Mouse (Mus musculus) lung, adult 18-20 months (tissue): ENCODE data around the gene Slc9a4.
"Not testable (repeated sequence)": the region's sequence is repeated elsewhere in the genome, so short reads cannot be mapped to it uniquely, and the experiment has no call there.

Source experiments
- DNase-seq, 2 experiments: peaks; one replicate each; pipeline ENCODE4 v3.0.0; 2022; ENCODE audit warnings: mixed read lengths in 2 of 2

The Slc9a4 gene

GRCm38 (mm10) chr1:40650803-40651497 is 71.1 kb downstream of the Slc9a4 start:
- peak in 1 of 2 experiments; percentile 21 for DNase-seq

DNA sequence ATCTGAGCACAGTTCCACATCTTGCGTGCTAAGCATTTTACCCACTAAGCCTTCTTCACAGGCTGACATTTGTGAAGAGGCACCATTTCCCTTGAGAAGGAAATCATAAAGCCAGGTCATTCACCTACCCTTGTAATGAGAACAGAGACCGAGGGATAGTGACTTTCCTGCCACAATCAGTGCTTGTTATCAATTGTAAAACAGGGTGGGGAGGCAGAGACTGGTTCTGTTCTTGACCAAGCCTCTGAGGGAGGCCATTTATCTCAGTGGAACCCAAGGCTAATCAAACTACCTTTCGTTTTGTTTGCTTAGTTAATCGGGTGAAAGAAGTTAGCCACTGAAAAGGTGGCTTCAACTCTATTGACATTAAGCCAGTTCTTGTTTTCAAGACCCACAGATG is 77.2 kb downstream of the Slc9a4 start:
- no peak for DNase-seq

- peak; percentile 41 to 69 for DNase-seq
Measured at GRCm38 (mm10) chr1:40657978-40658496, 78.2 kb downstream of the Slc9a4 start.

DNA sequence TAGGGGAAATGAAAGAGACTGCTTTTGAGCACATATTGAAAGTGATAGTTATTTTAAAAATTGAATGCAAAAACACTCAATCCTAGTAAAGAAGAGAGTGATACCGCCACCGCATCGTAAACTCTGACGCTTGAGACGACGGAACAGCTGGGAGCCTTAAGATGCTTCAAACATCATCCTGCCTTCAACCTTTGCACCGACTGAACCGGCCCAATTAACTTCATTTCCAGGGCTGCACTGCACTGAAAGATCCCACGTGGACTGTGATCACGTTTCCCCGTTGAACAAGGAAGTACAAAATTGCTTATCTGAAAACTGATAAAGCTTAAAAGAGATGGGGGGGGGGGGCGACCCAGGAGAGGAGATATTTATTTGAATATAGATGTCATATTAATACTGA is 79.1 kb downstream of the Slc9a4 start:
- no peak for DNase-seq

DNA sequence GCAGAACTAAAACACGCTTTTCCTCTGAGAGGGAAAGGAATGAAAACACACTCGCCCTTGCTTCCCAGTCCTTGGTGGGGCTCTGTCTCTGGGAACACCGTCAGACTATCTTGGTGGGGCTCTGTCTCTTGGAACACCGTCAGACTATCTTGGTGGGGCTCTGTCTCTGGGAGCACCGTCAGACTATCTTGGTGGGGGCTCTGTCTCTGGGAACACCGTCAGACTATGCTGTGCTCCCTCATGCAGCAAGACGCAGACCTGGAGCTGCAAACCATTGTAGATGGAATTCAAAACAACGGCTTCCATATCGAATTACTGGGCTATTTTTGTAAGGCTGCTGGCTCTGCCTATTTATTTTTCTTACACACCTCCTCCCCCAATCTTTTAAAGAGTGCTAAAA is 79.6 kb downstream of the Slc9a4 start:
- no peak for DNase-seq

DNA sequence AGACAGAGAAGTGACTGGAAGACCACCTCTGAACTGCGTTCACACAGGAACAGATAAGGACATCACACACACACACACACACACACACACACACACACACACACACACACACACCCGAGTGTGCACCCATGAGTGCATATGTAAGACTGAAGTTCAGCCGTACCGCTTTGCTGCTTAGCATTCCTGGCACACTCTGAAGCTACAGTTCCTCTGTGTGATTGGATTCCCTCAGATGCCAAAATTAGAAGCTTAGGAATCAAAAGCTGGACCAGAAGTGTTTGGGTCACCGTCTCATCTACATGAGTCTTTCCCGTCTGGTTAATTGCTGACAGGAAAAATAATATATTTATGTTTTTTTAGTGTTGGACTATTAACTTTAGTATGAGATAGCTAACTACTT is 81.0 kb downstream of the Slc9a4 start:
- no peak for DNase-seq

GRCm38 (mm10) chr1:40665401-40666370 is 85.8 kb downstream of the Slc9a4 start:
- peak in 1 of 2 experiments; percentile 33 for DNase-seq

GRCm38 (mm10) chr1:40667442-40667841 is 87.6 kb downstream of the Slc9a4 start:
- not testable (repeated sequence) for DNase-seq

DNA sequence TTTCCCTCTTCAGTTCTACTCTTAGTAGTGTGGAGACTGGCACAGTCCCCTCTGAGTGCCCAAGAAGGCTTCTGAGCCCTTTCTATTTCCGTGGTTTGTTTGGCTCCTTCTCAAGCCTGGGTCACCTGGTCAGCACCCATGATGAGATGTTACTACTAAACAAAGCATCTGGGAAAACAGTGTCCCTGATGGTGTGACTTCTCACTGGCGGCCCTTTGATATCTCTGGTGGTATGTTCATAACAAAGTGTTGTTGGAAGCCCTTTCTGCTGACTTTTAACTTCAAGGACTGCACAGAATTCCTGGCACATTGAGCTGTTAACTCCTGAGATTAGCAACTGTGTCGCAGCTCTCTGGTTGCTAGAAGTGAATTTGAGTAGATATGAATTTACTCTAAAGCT is 90.1 kb downstream of the Slc9a4 start:
- DNase-seq = no peak

DNA sequence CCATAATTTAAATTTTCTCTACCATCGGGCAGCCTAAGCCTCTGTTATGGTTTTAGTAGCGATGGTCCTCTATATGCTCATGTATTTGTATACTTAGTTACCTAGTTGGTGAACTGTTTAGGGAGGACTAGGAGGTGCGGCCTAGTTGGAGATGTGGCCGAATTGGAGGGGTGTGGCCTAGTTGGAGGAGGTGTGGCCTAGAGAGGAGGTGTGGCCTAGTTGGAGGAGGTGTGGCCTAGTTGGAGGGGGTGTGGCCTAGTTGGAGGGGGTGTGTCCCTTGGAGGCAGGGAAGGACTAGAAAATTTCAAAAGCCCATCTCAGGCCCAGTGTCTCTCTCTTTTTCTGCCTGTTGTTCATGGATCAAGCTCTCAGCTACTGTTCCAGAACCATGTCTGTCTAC is 91.6 kb downstream of the Slc9a4 start:
- no peak for DNase-seq

- DNase-seq = no peak
Measured at GRCm38 (mm10) chr1:40677306-40677705, 97.4 kb downstream of the Slc9a4 start.
